Comparison of ENCODE assay signal across 15 mouse cellular contexts in genomic region chr13:109429544-109429943, GRCm38 (mm10).
DNase-seq lines count a peak whose midpoint lies in the region; ATAC-seq lines count a peak whose summit lies in the region.
"Had no signal": no experiment of that assay in that cellular context is flagged by ENCODE, and none has a peak within 500 bp of the region (broad histone marks: within the 10 kb centered on the region; RNA-seq: fewer than 3 reads in every experiment).

No protein-coding gene starts in this region.

- ATAC-seq in erythroid progenitor cell, adult 5-6 weeks (replicated peaks; ENCODE audit: low FRiP score, poor library complexity, severe bottlenecking) = 0 out of 2 replicates have a peak, but pooled peaks have one; percentile 19
- ATAC-seq: forebrain, embryonic 13.5 days; forebrain, embryonic 15.5 days; forebrain, postnatal 0 days had no signal

- DNase-seq in cerebellum, postnatal 25 days = peak; percentile 21 to 48
- no peak for DNase-seq in cerebellum, postnatal 4 days (ENCODE audit: low spot score in 2 of 2)
- peak; percentile 54 for DNase-seq in heart, adult 11 months
- no peak for DNase-seq in heart, postnatal 10 days
- DNase-seq in lung, postnatal 4 days = no peak
- DNase-seq: adrenal gland, adult 8-10 months; adrenal gland, postnatal 14 days; adrenal gland, postnatal 36 days; cerebellum, adult 8-10 months; cerebellum, adult 9-11 months; embryo, embryonic 11 days; forebrain, postnatal 0 days had no signal

- intact Hi-C loops in heart, postnatal 10 days (cut with DNase I) = no loop called here

Comparison
In these comparisons a context has a peak if more than half of its experiments do, and no peak if none do; other contexts are left out.
1. DNase-seq: peak in cerebellum, postnatal 25 days (2 of 2) and heart, adult 11 months (single experiment); none in cerebellum, postnatal 4 days (0 of 2), heart, postnatal 10 days (0 of 2) and lung, postnatal 4 days (0 of 2).